Mouse (Mus musculus): ENCODE results near the gene 1700034J05Rik.

The 1700034J05Rik gene

DNA sequence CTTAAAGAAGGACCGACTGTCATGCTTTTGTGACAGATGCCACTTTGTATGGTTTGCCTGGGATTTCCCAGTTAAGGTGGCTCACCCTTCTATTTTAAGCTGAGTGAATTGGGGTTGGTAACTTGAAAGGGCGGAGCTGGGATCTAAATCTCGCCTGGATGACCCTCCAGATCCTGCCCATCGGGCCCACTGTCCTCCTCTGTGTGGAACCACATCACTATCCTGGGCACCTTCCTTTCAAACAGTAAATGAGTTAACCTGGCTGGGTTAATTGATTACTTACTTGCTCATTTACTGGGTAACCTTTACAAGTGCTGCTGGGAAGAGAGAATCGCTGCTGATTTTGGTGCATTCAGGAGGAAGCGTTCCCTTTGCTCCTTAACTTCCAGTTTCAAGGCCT, 35.9 kb downstream of the 1700034J05Rik start:
- DNase-seq, result peak; percentile 82

DNA sequence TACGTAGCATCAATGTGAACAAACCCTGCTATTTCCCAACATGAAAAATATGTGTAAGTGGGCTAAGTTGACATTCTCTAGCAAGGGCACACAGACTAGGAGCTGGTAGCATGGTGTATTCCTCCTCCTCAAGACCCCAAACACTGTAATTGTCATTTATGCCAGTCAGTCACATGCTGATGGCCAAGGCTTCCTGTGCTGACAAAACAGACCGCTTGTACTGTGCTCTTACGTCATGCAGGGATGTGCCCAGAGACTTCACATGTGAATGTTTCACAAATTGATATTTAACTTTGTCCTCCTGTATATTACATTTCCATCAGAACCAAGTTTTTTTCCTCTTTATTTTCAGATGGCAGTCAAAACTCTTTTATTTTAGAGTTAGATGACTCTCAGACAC, 36.8 kb downstream of the 1700034J05Rik start:
- no peak for DNase-seq

DNA sequence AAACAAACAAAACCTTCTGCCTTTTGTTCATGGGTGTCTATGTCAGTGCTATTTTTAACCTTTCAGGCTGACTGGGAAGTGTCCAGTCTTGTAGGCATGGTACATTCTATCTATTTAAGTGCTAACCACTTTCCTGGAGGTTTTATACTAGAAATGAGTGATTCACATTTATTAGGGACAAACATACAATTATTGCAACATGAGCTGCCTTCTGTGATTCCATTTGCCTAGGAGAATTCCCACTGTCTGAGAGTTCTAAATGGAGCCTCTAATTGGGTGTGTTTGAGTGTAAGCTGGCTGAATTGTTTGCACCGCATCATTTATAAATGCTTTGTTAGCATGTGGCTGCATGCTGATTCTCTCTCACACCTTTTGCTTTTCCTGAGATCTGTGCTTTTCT, 38.4 kb downstream of the 1700034J05Rik start:
- DNase-seq, result no peak

DNA sequence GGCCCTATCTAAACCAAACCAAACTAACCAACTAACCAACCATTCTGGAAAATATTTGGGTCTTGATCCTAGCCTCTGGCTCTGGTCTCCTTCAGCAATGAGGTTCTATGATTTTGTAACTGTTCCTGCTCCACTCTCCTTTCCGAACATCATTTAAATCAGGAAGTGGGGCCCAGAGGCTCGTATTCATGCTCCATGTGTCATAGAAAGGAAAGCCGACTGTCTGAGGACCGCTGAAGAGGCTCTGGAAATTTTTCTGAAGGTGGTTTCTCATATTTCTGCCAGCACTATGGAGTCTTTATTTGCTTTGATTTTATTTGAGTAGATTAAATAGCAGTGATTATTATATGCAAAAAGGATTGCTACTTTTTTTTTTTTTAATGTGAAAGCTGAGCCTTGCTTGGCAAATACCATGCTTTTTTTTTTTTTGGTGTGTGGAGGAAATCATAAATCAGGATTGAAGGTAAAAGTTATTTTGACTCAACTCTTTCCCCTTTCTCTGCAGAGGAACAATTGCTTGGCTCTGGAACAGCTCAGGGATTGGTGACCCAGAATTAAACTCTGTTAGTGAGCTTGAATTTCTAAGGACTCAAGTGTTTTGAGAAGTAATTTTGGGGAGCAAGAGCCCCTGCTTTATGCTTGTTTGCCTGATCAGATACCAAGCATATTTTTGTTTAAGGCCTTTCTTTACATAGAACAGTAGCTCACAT, 40.6 kb downstream of the 1700034J05Rik start:
- peak; percentile 49 for DNase-seq

DNA sequence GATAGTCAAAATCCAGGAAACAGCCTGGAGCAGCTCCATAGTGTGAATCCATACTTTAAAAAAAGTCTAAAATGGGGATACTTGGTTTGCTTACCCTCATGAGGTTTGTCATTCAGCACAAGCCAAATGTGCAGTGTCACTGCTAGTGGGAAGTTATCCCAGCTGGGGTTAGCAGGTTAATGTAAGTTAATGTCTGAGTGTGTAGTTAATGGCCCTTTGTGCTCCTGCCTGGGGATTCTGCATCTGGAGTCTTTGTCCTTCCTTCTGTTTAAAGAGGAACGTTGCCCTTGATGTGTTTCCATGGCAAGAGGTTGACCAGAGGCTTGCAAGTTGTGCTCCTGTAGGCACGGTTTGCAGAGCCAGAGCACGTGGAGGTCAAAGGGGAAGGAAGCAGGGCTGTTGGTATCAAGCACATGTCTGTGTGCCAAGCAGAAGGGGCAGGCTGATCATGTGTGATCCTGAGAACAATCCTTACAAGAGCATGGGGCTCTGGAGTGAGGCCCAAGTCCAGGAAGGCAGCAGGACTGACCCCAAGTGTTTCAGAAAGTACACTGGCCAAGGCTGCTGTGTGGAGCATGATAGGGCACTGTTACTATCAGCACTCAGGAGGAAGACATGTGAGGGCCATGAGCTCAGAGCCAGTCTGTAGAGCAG, 41.3 kb downstream of the 1700034J05Rik start:
- DNase-seq, result peak; percentile 86

DNA sequence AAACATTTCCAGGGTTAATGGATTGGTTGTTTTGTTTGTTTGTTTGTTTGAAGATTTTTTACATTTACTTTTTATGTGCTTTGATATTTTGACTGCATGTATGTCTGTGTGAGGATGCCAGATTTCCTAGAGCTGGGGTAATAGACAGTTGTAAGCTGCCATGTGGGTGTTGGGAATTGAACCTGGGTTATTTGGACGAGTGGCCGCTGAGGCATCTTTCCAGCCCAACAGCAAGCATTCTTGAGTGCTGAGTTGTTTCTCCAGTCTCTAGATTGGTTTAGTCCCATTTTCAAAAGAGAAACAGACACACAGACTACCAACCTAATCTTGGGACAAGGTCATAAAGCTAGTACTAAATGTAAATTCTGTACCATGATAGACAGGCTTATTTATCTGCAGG, 43.4 kb downstream of the 1700034J05Rik start:
- DNase-seq, result no peak

DNA sequence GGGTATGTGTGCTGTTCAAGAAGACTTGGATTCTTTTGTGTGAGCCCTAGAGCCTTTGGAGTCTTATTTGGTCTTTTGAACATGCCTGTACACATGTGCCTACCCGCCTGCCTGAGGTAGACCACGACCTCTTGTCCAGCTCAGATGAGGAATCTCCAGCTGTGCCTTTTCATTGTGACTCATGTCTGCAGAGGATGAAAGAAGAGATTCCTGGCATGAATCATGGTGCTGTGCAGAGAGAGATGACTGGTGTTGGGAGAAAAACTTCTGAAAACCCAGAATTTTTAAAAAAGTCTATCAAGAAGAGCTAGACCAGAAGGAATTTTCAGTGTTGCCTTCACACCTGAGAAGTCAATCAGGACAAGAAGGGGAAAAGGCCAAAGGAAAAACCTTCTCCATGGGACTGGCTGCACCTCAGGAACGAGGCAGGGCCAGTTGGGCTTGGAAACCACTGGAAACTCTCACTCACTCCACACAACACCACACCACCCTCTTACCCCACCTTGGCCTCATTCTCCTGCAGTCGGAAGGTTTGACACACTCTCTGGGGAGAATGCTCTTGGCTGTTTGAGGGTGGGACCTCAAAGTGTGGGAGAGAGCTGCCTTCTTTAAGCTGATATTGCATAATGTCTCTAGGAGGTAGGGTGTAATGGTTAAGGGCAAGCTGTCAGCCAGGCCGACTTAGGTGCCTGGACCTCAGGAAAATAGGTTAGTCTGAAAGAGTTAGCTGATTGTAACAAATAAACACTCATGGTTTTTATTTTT, 44.3 kb downstream of the 1700034J05Rik start:
- DNase-seq, result no peak

DNA sequence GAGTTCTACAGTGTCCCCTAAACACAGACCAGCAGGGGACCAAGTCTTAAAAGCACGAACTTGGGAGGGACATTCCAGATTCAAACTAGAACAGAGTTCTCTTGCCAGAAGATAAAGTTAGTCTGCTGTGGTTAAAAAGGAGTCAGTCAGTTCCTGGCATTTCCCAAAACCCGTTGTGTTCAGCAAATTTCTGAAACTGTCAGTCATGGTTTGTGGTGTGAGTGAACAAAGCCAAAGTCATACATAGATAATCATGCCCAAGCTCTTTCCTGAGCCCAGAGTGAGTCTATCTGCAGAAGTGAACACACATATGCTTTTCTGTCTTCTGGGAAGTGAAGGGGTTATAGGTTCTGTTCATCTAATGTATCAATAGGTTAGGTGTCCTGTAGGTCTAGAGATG, 45.4 kb downstream of the 1700034J05Rik start:
- no peak for DNase-seq

DNA sequence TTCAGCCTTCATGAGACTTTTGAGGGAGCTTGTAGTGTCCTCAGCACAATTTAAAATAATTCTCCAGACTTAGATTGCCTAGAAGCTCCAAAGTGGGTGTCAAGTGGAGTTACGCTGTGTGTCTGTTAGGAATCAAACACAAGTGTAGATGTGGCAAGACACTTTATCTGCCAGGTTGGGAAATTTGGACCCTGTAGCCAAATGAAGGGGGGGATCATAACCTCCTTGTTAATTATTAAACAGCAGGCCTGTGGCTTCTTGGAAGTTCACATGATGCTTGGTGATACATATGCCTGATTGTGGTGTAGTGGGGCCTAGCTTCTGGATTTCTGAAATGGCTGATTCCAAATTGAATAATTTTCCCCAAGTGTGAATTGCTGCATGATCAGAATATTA, 46.4 kb downstream of the 1700034J05Rik start:
- peak; percentile 85 for DNase-seq

DNA sequence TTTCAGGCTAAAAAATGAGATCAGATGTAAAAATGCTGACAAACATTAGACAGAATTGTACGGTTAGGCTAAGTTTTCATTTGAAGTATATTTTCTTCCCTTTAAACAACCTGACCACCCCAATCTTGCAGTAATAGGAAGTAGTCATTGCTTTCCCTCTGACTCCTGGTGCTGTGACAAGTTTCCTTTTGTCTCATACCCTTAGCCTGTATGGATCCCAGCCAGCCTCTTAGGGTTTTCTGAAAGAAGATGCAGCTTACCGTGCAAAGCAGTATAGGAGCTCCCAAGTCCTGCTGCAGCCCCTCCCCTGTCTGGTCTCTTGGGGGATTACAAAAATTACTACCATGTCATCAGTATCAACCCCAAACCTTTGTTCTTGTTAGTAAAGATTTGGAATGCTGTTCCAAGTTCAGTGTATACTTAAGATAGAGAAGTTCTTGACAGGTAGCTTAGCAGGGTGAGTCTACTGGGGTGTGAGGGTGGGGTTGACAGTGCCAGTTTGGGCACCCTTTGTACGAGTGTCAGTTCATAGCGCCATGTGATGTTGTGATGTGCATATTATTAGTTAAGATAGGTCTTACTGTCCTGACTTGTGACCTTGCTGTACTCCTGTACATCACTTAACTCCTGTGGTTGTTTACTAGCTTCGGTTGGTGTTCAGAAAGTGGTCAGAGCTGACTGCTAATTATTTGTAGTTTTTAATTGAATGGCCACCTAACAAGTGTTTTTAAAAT, 47.0 kb downstream of the 1700034J05Rik start:
- DNase-seq, result no peak

DNA sequence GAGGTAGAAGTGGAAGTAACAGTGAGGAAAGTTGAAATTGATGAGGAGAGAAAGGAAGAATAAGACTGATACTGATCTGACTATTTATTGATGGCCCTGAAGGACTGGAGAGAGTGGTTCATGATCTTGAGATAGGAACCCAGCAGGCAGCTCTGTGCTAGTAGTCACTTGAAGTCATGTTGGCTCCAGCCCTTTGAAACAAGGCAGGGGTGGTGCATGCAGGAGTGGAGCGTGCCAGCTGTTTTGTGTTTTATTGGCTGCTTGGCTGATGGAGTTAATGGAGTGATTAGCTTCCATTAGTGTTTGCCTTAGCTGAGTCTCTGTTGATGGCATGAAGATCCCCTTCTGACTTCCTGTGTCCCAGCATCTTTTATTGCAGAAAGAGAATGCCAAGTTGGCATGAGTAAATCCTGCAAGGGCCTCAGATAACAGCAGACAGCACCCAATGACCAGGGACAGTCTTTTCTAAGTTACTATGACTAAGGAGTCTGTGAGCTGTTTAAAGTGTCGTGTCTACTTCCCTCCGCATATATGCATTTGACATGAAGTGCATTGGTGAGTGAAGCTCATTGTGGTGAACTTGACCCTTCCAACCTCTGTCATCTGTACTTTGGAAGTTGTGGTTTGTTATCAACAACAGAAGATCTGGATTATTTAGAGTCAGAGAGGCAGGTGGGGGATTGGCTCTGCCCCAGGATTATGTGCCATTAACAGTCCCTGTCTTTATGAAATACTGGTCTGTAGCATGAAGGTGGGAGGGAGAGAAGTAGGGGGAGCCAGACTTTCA, 48.0 kb downstream of the 1700034J05Rik start:
- peak; percentile 15 for DNase-seq

DNA sequence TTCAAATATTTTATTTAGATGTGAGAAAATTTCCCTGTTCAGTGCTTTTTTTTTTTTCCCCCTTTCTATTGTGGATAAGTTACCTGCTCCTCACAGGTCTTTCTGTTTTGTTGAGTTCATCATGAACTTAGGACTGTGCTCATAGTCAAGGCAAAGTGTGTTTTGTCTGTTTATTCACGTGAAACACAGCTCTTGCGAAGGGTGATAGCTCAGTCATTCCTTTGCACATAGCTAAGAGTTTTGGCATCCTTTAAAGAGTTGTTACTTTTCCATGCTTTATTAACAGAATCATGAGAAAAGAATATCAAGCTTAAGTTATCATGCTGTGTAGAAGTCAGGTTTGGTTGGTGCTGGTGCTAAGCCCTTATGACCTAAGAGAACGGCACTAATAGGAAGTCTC, 49.5 kb downstream of the 1700034J05Rik start:
- peak; percentile 69 for DNase-seq

DNA sequence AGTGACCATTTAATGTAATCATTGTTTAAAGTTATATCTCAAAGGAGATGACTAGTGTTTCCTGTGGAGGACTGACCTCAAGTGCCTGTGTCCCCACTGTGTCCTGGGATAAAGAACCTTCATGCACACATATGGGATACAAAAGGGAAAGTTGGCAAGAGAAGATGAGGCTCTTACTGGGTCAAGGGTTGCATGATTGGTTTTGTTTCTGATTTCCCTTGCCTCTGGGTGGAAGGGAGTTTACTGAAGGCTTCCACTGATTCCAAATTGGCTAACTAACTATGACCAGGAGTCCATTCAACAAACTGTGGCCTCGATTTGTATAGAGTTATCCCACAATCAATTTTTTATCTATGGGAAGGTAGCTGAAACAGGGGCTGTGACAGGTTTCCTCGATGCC, 50.6 kb downstream of the 1700034J05Rik start:
- no peak for DNase-seq

DNA sequence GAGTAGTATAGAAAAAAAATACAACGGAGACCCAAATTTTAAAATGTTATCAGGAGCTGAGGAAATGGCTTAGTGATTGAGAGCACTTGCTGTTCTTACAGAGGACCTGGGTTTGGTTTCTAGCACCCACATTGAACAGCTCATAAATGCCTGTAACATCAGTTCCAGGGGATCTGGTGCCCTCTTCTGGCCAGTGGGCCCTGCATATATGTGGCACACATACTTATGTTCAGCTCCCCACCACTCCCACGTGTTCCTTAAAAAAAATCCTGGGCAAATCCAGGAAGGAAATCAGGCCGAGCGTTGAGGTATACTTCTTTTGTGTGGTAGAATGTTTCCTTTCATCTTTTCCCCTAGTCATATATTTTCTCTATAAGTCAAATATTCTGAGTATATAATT, 52.3 kb downstream of the 1700034J05Rik start:
- DNase-seq, result no peak
